In the genomic region with DNA sequence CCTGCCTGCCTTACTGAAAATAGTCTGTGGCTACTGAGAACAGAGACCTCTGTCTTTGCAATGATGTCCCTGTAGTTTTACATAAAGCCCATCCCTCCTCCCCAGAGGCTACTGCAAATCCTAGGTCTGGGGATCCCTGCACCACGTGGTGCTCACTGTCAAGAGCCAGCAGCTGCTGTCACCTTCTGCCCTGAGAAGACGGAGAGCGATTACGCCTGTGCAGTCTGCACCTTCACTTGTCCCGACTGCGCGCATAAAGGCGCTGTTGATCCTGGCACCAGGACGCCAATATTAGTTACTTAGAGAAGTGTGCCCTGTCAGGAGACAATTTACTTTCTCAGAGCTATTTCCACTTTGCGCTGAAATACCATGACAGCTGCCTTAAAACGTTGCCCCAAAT, we compare ENCODE assay signal across 18 mouse cellular contexts.
DNase-seq lines count a peak whose midpoint lies in the region; ATAC-seq and TF ChIP-seq lines count a peak whose summit lies in the region.
"Had no signal": no experiment of that assay in that cellular context is flagged by ENCODE, and none has a peak within 500 bp of the region (broad histone marks: within the 10 kb centered on the region; RNA-seq: fewer than 3 reads in every experiment).

No protein-coding gene starts in this region.

- ATAC-seq in forebrain, embryonic 13.5 days: peak; percentile 65; the same call in 1 of the 2 replicates
- ATAC-seq in forebrain, embryonic 11.5 days (replicated peaks; ENCODE audit: low FRiP score): no peak
- ATAC-seq in midbrain, embryonic 13.5 days: 0 out of 2 replicates have a peak, but pooled peaks have one; percentile 58
- ATAC-seq in midbrain, embryonic 15.5 days (replicated peaks): no peak
- peak; percentile 68 for ATAC-seq in forebrain, postnatal 0 days

- no peaks in the 10 kb centered on the region for H3K27me3 ChIP-seq in forebrain, embryonic 13.5 days
- no peaks in the 10 kb centered on the region for H3K27me3 ChIP-seq in forebrain, embryonic 11.5 days (ENCODE audit: control insufficient read depth, insufficient read depth, low read length)
- H3K27me3 ChIP-seq in midbrain, embryonic 13.5 days: no peaks in the 10 kb centered on the region
- H3K27me3 ChIP-seq in midbrain, embryonic 15.5 days (replicated peaks): no peaks in the 10 kb centered on the region
- no peaks in the 10 kb centered on the region for H3K27me3 ChIP-seq in forebrain, postnatal 0 days (ENCODE audit: insufficient read depth, low read length)
- H3K27me3 ChIP-seq: CH12.LX; embryonic facial prominence, embryonic 15.5 days; lung, embryonic 15.5 days had no signal

- no peaks in the 10 kb centered on the region for H3K36me3 ChIP-seq in forebrain, embryonic 13.5 days (ENCODE audit: poor library complexity, severe bottlenecking)
- H3K36me3 ChIP-seq in forebrain, embryonic 11.5 days (ENCODE audit: control insufficient read depth, insufficient read depth, low read length): no peaks in the 10 kb centered on the region
- H3K36me3 ChIP-seq in midbrain, embryonic 13.5 days: no peaks in the 10 kb centered on the region
- no peaks in the 10 kb centered on the region for H3K36me3 ChIP-seq in midbrain, embryonic 15.5 days (replicated peaks)
- no peaks in the 10 kb centered on the region for H3K36me3 ChIP-seq in forebrain, postnatal 0 days (ENCODE audit: insufficient read depth)
- H3K36me3 ChIP-seq: embryonic facial prominence, embryonic 15.5 days; hindbrain, embryonic 10.5 days; lung, embryonic 15.5 days had no signal

- DNase-seq in forebrain, embryonic 11.5 days (ENCODE audit: low spot score): no peak
- peak; percentile 38 for DNase-seq in forebrain, postnatal 0 days
- DNase-seq in retina, postnatal 1 day: peak; percentile 42
- no peak for DNase-seq in cerebellum, adult 8-10 months
- DNase-seq: cerebellum, adult 9-11 months; kidney, adult 18-20 months; lung, postnatal 4 days; right cerebral cortex, adult 18-20 months had no signal

- no peak overlapping the region for H3K9ac ChIP-seq in forebrain, embryonic 13.5 days
- no peak overlapping the region for H3K9ac ChIP-seq in forebrain, embryonic 11.5 days (ENCODE audit: low read length)
- no peak overlapping the region for H3K9ac ChIP-seq in midbrain, embryonic 13.5 days (replicated peaks)
- H3K9ac ChIP-seq in midbrain, embryonic 15.5 days: no peak overlapping the region
- H3K9ac ChIP-seq in forebrain, postnatal 0 days: no peak overlapping the region
- H3K9ac ChIP-seq: embryonic facial prominence, embryonic 15.5 days; liver, embryonic 14.5 days; lung, embryonic 15.5 days had no signal

- no peak overlapping the region for H3K4me3 ChIP-seq in forebrain, embryonic 13.5 days
- no peak overlapping the region for H3K4me3 ChIP-seq in forebrain, embryonic 11.5 days (ENCODE audit: low read depth, low read length)
- H3K4me3 ChIP-seq in midbrain, embryonic 13.5 days (replicated peaks): no peak overlapping the region
- H3K4me3 ChIP-seq in midbrain, embryonic 15.5 days: no peak overlapping the region
- no peak overlapping the region for H3K4me3 ChIP-seq in forebrain, postnatal 0 days (ENCODE audit: low read depth, low read length)
- H3K4me3 ChIP-seq: embryonic facial prominence, embryonic 15.5 days; hindbrain, embryonic 10.5 days; lung, embryonic 15.5 days had no signal

- no peak for TF ChIP-seq CTCF in forebrain, postnatal 0 days (IDR thresholded peaks at IDR 0.05; ENCODE audit: low read depth)

- peak overlapping the region; percentile 4; the same call in 1 of the 2 replicates for H3K4me2 ChIP-seq in forebrain, embryonic 13.5 days
- H3K4me2 ChIP-seq in forebrain, embryonic 11.5 days (ENCODE audit: low read depth, low read length, severe bottlenecking): no peak overlapping the region
- H3K4me2 ChIP-seq in midbrain, embryonic 13.5 days (replicated peaks): no peak overlapping the region
- no peak overlapping the region for H3K4me2 ChIP-seq in midbrain, embryonic 15.5 days
- H3K4me2 ChIP-seq in forebrain, postnatal 0 days (ENCODE audit: low read depth): no peak overlapping the region
- H3K4me2 ChIP-seq: embryonic facial prominence, embryonic 15.5 days; lung, embryonic 15.5 days had no signal

- H3K9me3 ChIP-seq in forebrain, embryonic 13.5 days (replicated peaks): no peaks in the 10 kb centered on the region
- no peaks in the 10 kb centered on the region; the same call in 1 of the 2 replicates for H3K9me3 ChIP-seq in forebrain, embryonic 11.5 days (ENCODE audit: control insufficient read depth, low read length)
- H3K9me3 ChIP-seq in midbrain, embryonic 13.5 days: no peaks in the 10 kb centered on the region
- H3K9me3 ChIP-seq in midbrain, embryonic 15.5 days: no peaks in the 10 kb centered on the region
- no peaks in the 10 kb centered on the region for H3K9me3 ChIP-seq in forebrain, postnatal 0 days (ENCODE audit: low read length)
- H3K9me3 ChIP-seq: embryonic facial prominence, embryonic 15.5 days; hindbrain, embryonic 10.5 days; lung, embryonic 15.5 days had no signal

- peaks cover 5% of the 10 kb centered on the region; the same call in 1 of the 2 replicates for H3K4me1 ChIP-seq in forebrain, embryonic 13.5 days
- no peaks in the 10 kb centered on the region for H3K4me1 ChIP-seq in forebrain, embryonic 11.5 days (replicated peaks; ENCODE audit: control insufficient read depth, insufficient read depth, low read length)
- peaks cover 9% of the 10 kb centered on the region; the same call in 1 of the 2 replicates for H3K4me1 ChIP-seq in midbrain, embryonic 13.5 days (replicated peaks)
- H3K4me1 ChIP-seq in midbrain, embryonic 15.5 days: no peaks in the 10 kb centered on the region
- no peaks in the 10 kb centered on the region for H3K4me1 ChIP-seq in forebrain, postnatal 0 days (ENCODE audit: insufficient read depth)
- H3K4me1 ChIP-seq: embryonic facial prominence, embryonic 15.5 days; lung, embryonic 15.5 days had no signal

- 55% methylated on average over 11 of the region's 11 CpGs for WGBS in forebrain, embryonic 13.5 days
- 78% methylated on average over 11 of the region's 11 CpGs for WGBS in forebrain, embryonic 11.5 days
- 65% methylated on average over 11 of the region's 11 CpGs for WGBS in midbrain, embryonic 13.5 days
- WGBS in midbrain, embryonic 15.5 days: 56% methylated on average over 11 of the region's 11 CpGs
- WGBS in forebrain, postnatal 0 days: 45% methylated on average over 11 of the region's 11 CpGs

- H3K27ac ChIP-seq in forebrain, embryonic 13.5 days: peak overlapping the region; percentile 44; the same call in 1 of the 2 replicates
- H3K27ac ChIP-seq in forebrain, embryonic 11.5 days (ENCODE audit: low read depth, low read length): no peak overlapping the region
- H3K27ac ChIP-seq in midbrain, embryonic 13.5 days: no peak overlapping the region
- no peak overlapping the region for H3K27ac ChIP-seq in midbrain, embryonic 15.5 days
- H3K27ac ChIP-seq in forebrain, postnatal 0 days (ENCODE audit: low read depth, low read length): peak overlapping the region; percentile 3; the same call in 1 of the 2 replicates
- H3K27ac ChIP-seq: embryonic facial prominence, embryonic 15.5 days; hindbrain, embryonic 10.5 days; kidney, postnatal 0 days; liver, embryonic 14.5 days; lung, embryonic 15.5 days; stomach, postnatal 0 days had no signal

Comparison
In these comparisons a context has a peak if more than half of its experiments do, and no peak if none do; other contexts are left out.
1. ATAC-seq: peak in forebrain, embryonic 13.5 days (single experiment), midbrain, embryonic 13.5 days (single experiment) and forebrain, postnatal 0 days (single experiment); none in forebrain, embryonic 11.5 days (single experiment) and midbrain, embryonic 15.5 days (single experiment).
2. H3K27ac ChIP-seq: peak in forebrain, embryonic 13.5 days (single experiment) and forebrain, postnatal 0 days (single experiment); none in forebrain, embryonic 11.5 days (single experiment), midbrain, embryonic 13.5 days (single experiment) and midbrain, embryonic 15.5 days (single experiment).
3. DNase-seq: peak in forebrain, postnatal 0 days (single experiment) and retina, postnatal 1 day (single experiment); none in forebrain, embryonic 11.5 days (single experiment) and cerebellum, adult 8-10 months (single experiment).